Mouse (Mus musculus): ENCODE results near the gene Gm973. TPM values are rescaled to one million over a fixed set of nuclear protein-coding genes. Genes with fewer than 3 reads are reported as not detected.
A peak's percentile ranks its signal among the peaks of the same experiment; 100 is the strongest.

Gene Gm973
- polyA plus RNA-seq, 1 experiment from 2014 or later = 0.42 TPM

GRCm38 (mm10) chr1:59481456-59482291 is 34.4 kb upstream of the Gm973 start:
- 1% methylated on average over 52 of the region's 57 CpGs for WGBS
- peak overlapping the region; percentile 75 for H3K9ac ChIP-seq (ENCODE audit: low read length)

GRCm38 (mm10) chr1:59482331-59482695 is 33.8 kb upstream of the Gm973 start, which contains the start of gene Fzd7:
TSS of gene Fzd7 (plus strand) at chr1:59482424.
- no peaks in the 10 kb centered on the region for H3K27me3 ChIP-seq (replicated peaks; ENCODE audit: control insufficient read depth, insufficient read depth, low read length)
- H3K36me3 ChIP-seq (ENCODE audit: control insufficient read depth, insufficient read depth, low read length) = 0 out of 2 replicates have a peak, but pooled peaks cover 6% of the 10 kb centered on the region
- H3K9me3 ChIP-seq (ENCODE audit: control insufficient read depth, low read length) = no peaks in the 10 kb centered on the region
- peak; percentile 92 for DNase-seq (ENCODE audit: low spot score)
- peak within 1 kb of the TSS; percentile 75 for H3K9ac ChIP-seq (ENCODE audit: low read length)
- peak; percentile 36 for ATAC-seq (replicated peaks; ENCODE audit: low FRiP score, low TSS enrichment, low read depth)
- peak within 1 kb of the TSS; percentile 74 for H3K4me2 ChIP-seq (ENCODE audit: low read length)
- peaks cover 36% of the 10 kb centered on the region for H3K4me1 ChIP-seq (replicated peaks; ENCODE audit: control insufficient read depth, insufficient read depth, low read length)
- H3K27ac ChIP-seq (ENCODE audit: low read depth) = peak within 1 kb of the TSS; percentile 96
- H3K4me3 ChIP-seq (ENCODE audit: low read depth, low read length) = peak within 1 kb of the TSS; percentile 72
- WGBS = 0% methylated on average over 35 of the region's 35 CpGs

More at GRCm38 (mm10) chr1:59481456-59482291, 34.4 kb upstream of the Gm973 start:
- 0 out of 2 replicates have a peak, but pooled peaks cover 6% of the 10 kb centered on the region for H3K36me3 ChIP-seq (ENCODE audit: control insufficient read depth, insufficient read depth, low read length)
- no peaks in the 10 kb centered on the region for H3K27me3 ChIP-seq (replicated peaks; ENCODE audit: control insufficient read depth, insufficient read depth, low read length)
- DNase-seq (ENCODE audit: low spot score) (peak; percentile 92), ATAC-seq (replicated peaks; ENCODE audit: low FRiP score, low TSS enrichment, low read depth) (peak; percentile 94)
- H3K4me1 ChIP-seq (replicated peaks; ENCODE audit: control insufficient read depth, insufficient read depth, low read length) = peaks cover 30% of the 10 kb centered on the region
- H3K9me3 ChIP-seq (ENCODE audit: control insufficient read depth, low read length) = no peaks in the 10 kb centered on the region
- peak overlapping the region; percentile 96 for H3K27ac ChIP-seq (ENCODE audit: low read depth)
- peak overlapping the region; percentile 72 for H3K4me3 ChIP-seq (ENCODE audit: low read depth, low read length)
- peak overlapping the region; percentile 74 for H3K4me2 ChIP-seq (ENCODE audit: low read length)

- under 1% methylated on average over 86 of the region's 88 CpGs for WGBS
- Histone ChIP-seq H3K9ac (ENCODE audit: low read length) (peak overlapping the region; percentile 75), H3K4me2 (ENCODE audit: low read length) (peak overlapping the region; percentile 74), H3K4me3 (ENCODE audit: low read depth, low read length) (peak overlapping the region; percentile 72), H3K9me3 (ENCODE audit: control insufficient read depth, low read length) (no peaks in the 10 kb centered on the region), H3K27me3 (replicated peaks; ENCODE audit: control insufficient read depth, insufficient read depth, low read length) (no peaks in the 10 kb centered on the region), H3K27ac (ENCODE audit: low read depth) (peak overlapping the region; percentile 95), H3K4me1 (replicated peaks; ENCODE audit: control insufficient read depth, insufficient read depth, low read length) (peaks cover 42% of the 10 kb centered on the region), H3K36me3 (ENCODE audit: control insufficient read depth, insufficient read depth, low read length) (0 out of 2 replicates have a peak, but pooled peaks cover 6% of the 10 kb centered on the region)
- peak; percentile 81 for DNase-seq (ENCODE audit: low spot score)
- 0 out of 2 replicates have a peak, but pooled peaks have one; percentile 9 for ATAC-seq (replicated peaks; ENCODE audit: low FRiP score, low TSS enrichment, low read depth)
Observed at GRCm38 (mm10) chr1:59482696-59483520, 33.2 kb upstream of the Gm973 start.

GRCm38 (mm10) chr1:59483521-59484245 is 32.4 kb upstream of the Gm973 start:
- ATAC-seq (replicated peaks; ENCODE audit: low FRiP score, low TSS enrichment, low read depth) = peak; percentile 48
- Histone ChIP-seq H3K4me2 (ENCODE audit: low read length) (peak overlapping the region; percentile 74), H3K4me1 (replicated peaks; ENCODE audit: control insufficient read depth, insufficient read depth, low read length) (peaks cover 49% of the 10 kb centered on the region)

GRCm38 (mm10) chr1:59484314-59484713 is 31.8 kb upstream of the Gm973 start:
- H3K4me3 ChIP-seq (ENCODE audit: low read depth, low read length) = peak overlapping the region; percentile 72
- H3K4me2 ChIP-seq (ENCODE audit: low read length) = peak overlapping the region; percentile 74
- ATAC-seq (replicated peaks; ENCODE audit: low FRiP score, low TSS enrichment, low read depth) (no peak), DNase-seq (ENCODE audit: low spot score) (peak; percentile 77)
- H3K27ac ChIP-seq (ENCODE audit: low read depth) = peak overlapping the region; percentile 95
- 6% methylated on average over 21 of the region's 21 CpGs for WGBS
- H3K4me1 ChIP-seq (replicated peaks; ENCODE audit: control insufficient read depth, insufficient read depth, low read length) = peaks cover 56% of the 10 kb centered on the region
- H3K27me3 ChIP-seq (replicated peaks; ENCODE audit: control insufficient read depth, insufficient read depth, low read length) = no peaks in the 10 kb centered on the region
- H3K9ac ChIP-seq (ENCODE audit: low read length) = peak overlapping the region; percentile 75
- peaks cover 11% of the 10 kb centered on the region; the same call in 1 of the 2 replicates for H3K36me3 ChIP-seq (ENCODE audit: control insufficient read depth, insufficient read depth, low read length)
- no peaks in the 10 kb centered on the region for H3K9me3 ChIP-seq (ENCODE audit: control insufficient read depth, low read length)

More at GRCm38 (mm10) chr1:59483521-59484245, 32.4 kb upstream of the Gm973 start:
- Histone ChIP-seq H3K36me3 (ENCODE audit: control insufficient read depth, insufficient read depth, low read length) (0 out of 2 replicates have a peak, but pooled peaks cover 10% of the 10 kb centered on the region), H3K9ac (ENCODE audit: low read length) (peak overlapping the region; percentile 75), H3K4me3 (ENCODE audit: low read depth, low read length) (peak overlapping the region; percentile 72), H3K27me3 (replicated peaks; ENCODE audit: control insufficient read depth, insufficient read depth, low read length) (no peaks in the 10 kb centered on the region), H3K9me3 (ENCODE audit: control insufficient read depth, low read length) (no peaks in the 10 kb centered on the region), H3K27ac (ENCODE audit: low read depth) (peak overlapping the region; percentile 95; the same call in 1 of the 2 replicates)
- 2% methylated on average over 46 of the region's 46 CpGs for WGBS
- peak; percentile 87 for DNase-seq (ENCODE audit: low spot score)

- 8% methylated on average over 16 of the region's 16 CpGs for WGBS
- peak overlapping the region; percentile 79 for H3K27ac ChIP-seq (ENCODE audit: low read depth)
Observed at GRCm38 (mm10) chr1:59484791-59485785, 31.0 kb upstream of the Gm973 start.

GRCm38 (mm10) chr1:59485803-59486202 is 30.3 kb upstream of the Gm973 start:
- H3K36me3 ChIP-seq (ENCODE audit: control insufficient read depth, insufficient read depth, low read length) = peaks cover 18% of the 10 kb centered on the region; the same call in 1 of the 2 replicates
- DNase-seq (ENCODE audit: low spot score) (no peak), ATAC-seq (replicated peaks; ENCODE audit: low FRiP score, low TSS enrichment, low read depth) (no peak)
- H3K4me1 ChIP-seq (replicated peaks; ENCODE audit: control insufficient read depth, insufficient read depth, low read length) = peaks cover 46% of the 10 kb centered on the region
- H3K4me2 ChIP-seq (ENCODE audit: low read length) = peak overlapping the region; percentile 74
- H3K9ac ChIP-seq (ENCODE audit: low read length) = peak overlapping the region; percentile 75
- H3K4me3 ChIP-seq (ENCODE audit: low read depth, low read length) = peak overlapping the region; percentile 72
- no peaks in the 10 kb centered on the region for H3K9me3 ChIP-seq (ENCODE audit: control insufficient read depth, low read length)
- H3K27me3 ChIP-seq (replicated peaks; ENCODE audit: control insufficient read depth, insufficient read depth, low read length) = no peaks in the 10 kb centered on the region
- H3K27ac ChIP-seq (ENCODE audit: low read depth) = peak overlapping the region; percentile 79; the same call in 1 of the 2 replicates
- WGBS = 43% methylated on average over 4 of the region's 4 CpGs

More at GRCm38 (mm10) chr1:59484791-59485785, 31.0 kb upstream of the Gm973 start:
- Histone ChIP-seq H3K27me3 (replicated peaks; ENCODE audit: control insufficient read depth, insufficient read depth, low read length) (no peaks in the 10 kb centered on the region), H3K4me2 (ENCODE audit: low read length) (peak overlapping the region; percentile 74), H3K4me3 (ENCODE audit: low read depth, low read length) (peak overlapping the region; percentile 72), H3K9me3 (ENCODE audit: control insufficient read depth, low read length) (no peaks in the 10 kb centered on the region), H3K4me1 (replicated peaks; ENCODE audit: control insufficient read depth, insufficient read depth, low read length) (peaks cover 53% of the 10 kb centered on the region), H3K9ac (ENCODE audit: low read length) (peak overlapping the region; percentile 75), H3K36me3 (ENCODE audit: control insufficient read depth, insufficient read depth, low read length) (peaks cover 15% of the 10 kb centered on the region; the same call in 1 of the 2 replicates)
- DNase-seq (ENCODE audit: low spot score) = peak; percentile 81
- no peak for ATAC-seq (replicated peaks; ENCODE audit: low FRiP score, low TSS enrichment, low read depth)

All from intestine, embryonic 14.5 days (tissue).